Comparison of ENCODE assay signal across 8 mouse cellular contexts in genomic region chr10:41518981-41519618, GRCm38 (mm10). TPM values are rescaled to one million over a fixed set of nuclear protein-coding genes. Genes with fewer than 3 reads are reported as not detected.
A peak's percentile ranks its signal among the peaks of the same experiment; 100 is the strongest.
DNase-seq lines count a peak whose midpoint lies in the region; ATAC-seq lines count a peak whose summit lies in the region.

Cd164 (plus strand) TSS chr10:41519414.

- ATAC-seq in inflammation-experienced regulatory T-cells, adult 6 months, result peak; percentile 72
- peak; percentile 86 for ATAC-seq in megakaryocyte-erythroid progenitor cell, adult 5-6 weeks (replicated peaks; ENCODE audit: low FRiP score, low TSS enrichment, poor library complexity, severe bottlenecking)

- intact Hi-C loops in gastrocnemius, postnatal 14 days (cut with DNase I; ENCODE audit: low total_unique reads), result loop anchor here (5.0 kb wide), 1 partner anchor 163 kb away; no protein-coding TSS in a partner anchor
- intact Hi-C loops in left cerebral cortex, postnatal 10 days (cut with DNase I), result loop anchor here (2.0 to 10.0 kb wide), 3 partner anchors 162 to 776 kb away; no protein-coding TSS in a partner anchor

- peak; percentile 92 for DNase-seq in adipocyte (ENCODE audit: low spot score)
- peak; percentile 96 for DNase-seq in embryo, embryonic 10 days (ENCODE audit: low spot score)
- DNase-seq in gastrocnemius, postnatal 14 days, result peak; percentile 92
- DNase-seq in left cerebral cortex, postnatal 10 days (ENCODE audit: extremely low spot score in 1 of 2, low spot score in 2 of 2), result peak; percentile 84 to 94
- peak; percentile 91 for DNase-seq in right cerebral cortex, postnatal 25 days
- DNase-seq in urinary bladder, postnatal 4 days (ENCODE audit: low spot score in 2 of 2), result peak; percentile 90 to 92

RNA-seq across cellular contexts. Expression of gene Cd164, which starts in this region (rescaled TPM):
- 100 to 1,000 TPM; 126 to 138 TPM for total RNA-seq in gastrocnemius, postnatal 14 days (2021)
- polyA plus RNA-seq in inflammation-experienced regulatory T-cells, adult 6 months (2017; shearing (Covaris generic)), result 100 to 1,000 TPM; 202 to 255 (median 243) TPM
- total RNA-seq in left cerebral cortex, postnatal 10 days (2021), result 10 to 100 TPM; 43.7 to 53.2 TPM
- 100 and 107 TPM in 2 replicates for total RNA-seq in megakaryocyte-erythroid progenitor cell, adult 5-6 weeks (2014; fragmentation: Nextera tagmentation)
- total RNA-seq in megakaryocyte-erythroid progenitor cell, adult 5-6 weeks (2017), result 96.6 and 142 TPM in 2 replicates

Comparison
In these comparisons a context has a peak if more than half of its experiments do, and no peak if none do; other contexts are left out.
1. Peak in every context shown above with its lines: DNase-seq and ATAC-seq.